In genomic region chr1:131000296-131000695, GRCm38 (mm10) we compare ENCODE assay signal across 23 mouse cellular contexts. TPM values are rescaled to one million over a fixed set of nuclear protein-coding genes. Genes with fewer than 3 reads are reported as not detected.
"Had no signal": no experiment of that assay in that cellular context is flagged by ENCODE, and none has a peak within 500 bp of the region (broad histone marks: within the 10 kb centered on the region; RNA-seq: fewer than 3 reads in every experiment).

No protein-coding gene starts in this region.

- H3K4me3 ChIP-seq: limb, embryonic 12.5 days; limb, embryonic 15.5 days; midbrain, embryonic 12.5 days; myocyte; neural tube, embryonic 13.5 days had no signal

- H3K4me1 ChIP-seq: limb, embryonic 15.5 days; midbrain, embryonic 12.5 days; neural tube, embryonic 13.5 days had no signal

- H3K36me3 ChIP-seq: limb, embryonic 12.5 days; limb, embryonic 15.5 days; midbrain, embryonic 12.5 days; neural tube, embryonic 13.5 days had no signal

- H3K27me3 ChIP-seq: limb, embryonic 12.5 days; limb, embryonic 15.5 days; midbrain, embryonic 12.5 days; neural tube, embryonic 13.5 days had no signal

- ATAC-seq: liver, postnatal 0 days; midbrain, embryonic 16.5 days had no signal

- DNase-seq: kidney, adult 18-20 months; kidney, adult 9 months; kidney, postnatal 14 days; kidney, postnatal 4 days; left cerebral cortex, postnatal 4 days; liver, postnatal 0 days; lung, embryonic 14.5 days; lung, postnatal 10 days; lung, postnatal 36 days; retina, postnatal 1 day; thymus, postnatal 25 days had no signal

- H3K9ac ChIP-seq: limb, embryonic 12.5 days; limb, embryonic 15.5 days; liver, embryonic 14.5 days; liver, postnatal 0 days; lung, embryonic 14.5 days; midbrain, embryonic 12.5 days; neural tube, embryonic 13.5 days had no signal

- H3K9me3 ChIP-seq: limb, embryonic 12.5 days; limb, embryonic 15.5 days; midbrain, embryonic 12.5 days; neural tube, embryonic 13.5 days had no signal

- H3K27ac ChIP-seq: limb, embryonic 12.5 days; limb, embryonic 15.5 days; liver, embryonic 14.5 days; midbrain, embryonic 12.5 days; neural tube, embryonic 13.5 days had no signal

- H3K4me2 ChIP-seq: limb, embryonic 12.5 days; limb, embryonic 15.5 days; liver, embryonic 11.5 days; lung, embryonic 14.5 days; midbrain, embryonic 12.5 days; neural tube, embryonic 13.5 days had no signal

RNA-seq across cellular contexts. Expression of gene Il10, which starts 19.3 kb away (rescaled TPM):
- polyA plus RNA-seq: kidney, embryonic 16.5 days; limb, embryonic 15.5 days; liver, embryonic 11.5 days; lung, embryonic 14.5 days; midbrain, embryonic 12.5 days; midbrain, embryonic 16.5 days; myocyte; neural tube, embryonic 13.5 days; small intestine, adult 2 months; stomach, embryonic 16.5 days; testis, adult 2 months had no signal
